Mouse (Mus musculus) hindbrain, postnatal 0 days (tissue): ENCODE data around the gene Arfgef3. TPM values are rescaled to one million over a fixed set of nuclear protein-coding genes. Genes with fewer than 3 reads are reported as not detected.
"Not testable (repeated sequence)": the region's sequence is repeated elsewhere in the genome, so short reads cannot be mapped to it uniquely, and the experiment has no call there.

Experiments
- ATAC-seq: fragments of 200-750 bp; cut with Nextera tagmentation; 2 replicates; pipeline ENCODE4 v1.8.0; 2017; ENCODE audit warnings: mild to moderate bottlenecking, moderate TSS enrichment, moderate library complexity
- DNase-seq: peaks from one replicate; pipeline ENCODE4 v3.0.0-alpha.2; 2015; ENCODE audit warnings: low spot score
- H3K27ac ChIP-seq: fragments of 300-500 bp; sonication (generic); 2 replicates; pipeline ENCODE4 v1.5.1; 2014; ENCODE audit warnings: mild to moderate bottlenecking
- H3K27me3 ChIP-seq: fragments of 300-500 bp; sonication (generic); 2 replicates; pipeline ENCODE4 v1.6.1; 2014; ENCODE audit warnings: low read length, mixed read lengths; ENCODE audit not compliant: insufficient read depth
- H3K36me3 ChIP-seq: fragments of 300-500 bp; sonication (generic); 2 replicates; pipeline ENCODE4 v1.6.1; 2014; ENCODE audit warnings: low read length, mixed read lengths; ENCODE audit not compliant: insufficient read depth
- H3K4me1 ChIP-seq: fragments of 300-500 bp; sonication (generic); 2 replicates; pipeline ENCODE4 v1.6.1; 2014; ENCODE audit warnings: antibody characterized with exemption, low read length, mixed read lengths; ENCODE audit not compliant: insufficient read depth
- H3K4me2 ChIP-seq: fragments of 300-500 bp; sonication (generic); 2 replicates; pipeline ENCODE4 v1.6.1; 2014; ENCODE audit warnings: low read depth, mild to moderate bottlenecking, low read length, moderate library complexity, mixed read lengths
- H3K4me3 ChIP-seq: fragments of 300-500 bp; sonication (generic); 2 replicates; pipeline ENCODE4 v1.5.1; 2014; ENCODE audit warnings: low read length
- H3K9ac ChIP-seq: fragments of 300-500 bp; sonication (generic); replicated peaks from 2 replicates; pipeline ENCODE4 v1.6.1; 2014; ENCODE audit warnings: mild to moderate bottlenecking, low read length, moderate library complexity, mixed read lengths
- H3K9me3 ChIP-seq: fragments of 300-500 bp; sonication (generic); 2 replicates; pipeline ENCODE4 v1.6.1; 2016; ENCODE audit warnings: low read length, mixed read lengths
- CTCF ChIP-seq: IDR thresholded peaks from 2 replicates; pipeline ENCODE4 v1.5.1; 2016; ENCODE audit warnings: antibody characterized with exemption, control low read depth, low read depth
- WGBS: fragments of 180-500 bp; shearing (Covaris S2); extraction: QIAGEN DNeasy Blood & Tissue Kit; methylation state at CpG from one replicate; pipeline ENCODE4 v1.1.7; 2014; 5-methylcytosine and 5-hydroxymethylcytosine counted together
- polyA plus RNA-seq: library from polyadenylated mRNA; unstranded; fragments of >200 nt; fragmentation: Nextera tagmentation; extraction: Ambion mirVana; gene quantifications from 2 replicates; pipeline ENCODE4 v1.2.1, GENCODE M21; 2015
- total RNA-seq: library from RNA; depleted of rRNA; stranded (reverse); fragments of >200 nt; gene quantifications from 2 replicates; pipeline ENCODE4 v1.2.3, GENCODE M21; 2014

Gene Arfgef3
- total and polyA plus RNA-seq, 2 experiments from 2014 or later: 5.6 to 39.0 TPM

GRCm38 (mm10) chr10:18602030-18602429 lies 141.7 kb downstream of the Arfgef3 start:
- H3K4me3 ChIP-seq: no peak overlapping the region
- peak; percentile 86 for TF ChIP-seq CTCF
- no peak overlapping the region for H3K27ac ChIP-seq
- no peaks in the 10 kb centered on the region for H3K27me3 ChIP-seq
- no peaks in the 10 kb centered on the region for H3K36me3 ChIP-seq
- no peaks in the 10 kb centered on the region for H3K4me1 ChIP-seq
- peak; percentile 77 for ATAC-seq
- 19% methylated on average over 4 of the region's 4 CpGs for WGBS
- no peak overlapping the region for H3K9ac ChIP-seq
- no peak overlapping the region for H3K4me2 ChIP-seq
- no peaks in the 10 kb centered on the region for H3K9me3 ChIP-seq
- DNase-seq: peak; percentile 78

- Histone ChIP-seq H3K9me3 (no peaks in the 10 kb centered on the region), H3K36me3 (peaks cover 9% of the 10 kb centered on the region), H3K4me2 (no peak overlapping the region), H3K4me1 (no peaks in the 10 kb centered on the region), H3K27me3 (no peaks in the 10 kb centered on the region), H3K27ac (no peak overlapping the region), H3K9ac (no peak overlapping the region), H3K4me3 (no peak overlapping the region)
- no peak for TF ChIP-seq CTCF
- WGBS: 96% methylated on average over 6 of the region's 6 CpGs
- DNase-seq: no peak
- ATAC-seq: no peak
These were observed 146.1 kb downstream of the Arfgef3 start for GRCm38 (mm10) chr10:18597601-18598000.

GRCm38 (mm10) chr10:18589455-18589854 lies 154.3 kb downstream of the Arfgef3 start:
- DNase-seq (no peak), ATAC-seq (no peak)
- no peak overlapping the region for H3K27ac ChIP-seq
- no peak overlapping the region for H3K9ac ChIP-seq
- no peaks in the 10 kb centered on the region for H3K9me3 ChIP-seq
- H3K4me2 ChIP-seq: no peak overlapping the region
- TF ChIP-seq CTCF: no peak
- H3K27me3 ChIP-seq: no peaks in the 10 kb centered on the region
- no peaks in the 10 kb centered on the region for H3K4me1 ChIP-seq
- H3K36me3 ChIP-seq: peaks cover 5% of the 10 kb centered on the region; the same call in 1 of the 2 replicates
- WGBS: 84% methylated on average over 5 of the region's 5 CpGs
- H3K4me3 ChIP-seq: no peak overlapping the region

- Histone ChIP-seq H3K4me3 (no peak overlapping the region), H3K27me3 (no peaks in the 10 kb centered on the region), H3K4me2 (no peak overlapping the region), H3K4me1 (no peaks in the 10 kb centered on the region), H3K9ac (no peak overlapping the region), H3K27ac (no peak overlapping the region), H3K36me3 (peaks cover 2% of the 10 kb centered on the region; the same call in 1 of the 2 replicates), H3K9me3 (no peaks in the 10 kb centered on the region)
- TF ChIP-seq CTCF: no peak
- WGBS: 12% methylated on average over 7 of the region's 7 CpGs
- no peak for ATAC-seq
- no peak for DNase-seq
These were observed 159.6 kb downstream of the Arfgef3 start for GRCm38 (mm10) chr10:18584188-18584587.

GRCm38 (mm10) chr10:18572581-18572980 lies 171.2 kb downstream of the Arfgef3 start:
- Histone ChIP-seq H3K9me3 (no peaks in the 10 kb centered on the region), H3K27ac (no peak overlapping the region), H3K4me2 (no peak overlapping the region), H3K4me1 (no peaks in the 10 kb centered on the region), H3K4me3 (no peak overlapping the region), H3K9ac (no peak overlapping the region), H3K36me3 (no peaks in the 10 kb centered on the region), H3K27me3 (no peaks in the 10 kb centered on the region)
- ATAC-seq (no peak), DNase-seq (peak; percentile 23)
- peak; percentile 52 for TF ChIP-seq CTCF
- 66% methylated on average over 2 of the region's 2 CpGs for WGBS

GRCm38 (mm10) chr10:18562940-18563339 lies 180.8 kb downstream of the Arfgef3 start:
- no peak overlapping the region for H3K4me3 ChIP-seq
- no peaks in the 10 kb centered on the region for H3K27me3 ChIP-seq
- ATAC-seq (peak; percentile 70; the same call in 1 of the 2 replicates), DNase-seq (peak; percentile 71)
- 9% methylated on average over 4 of the region's 4 CpGs for WGBS
- H3K36me3 ChIP-seq: no peaks in the 10 kb centered on the region
- H3K9ac ChIP-seq: no peak overlapping the region
- TF ChIP-seq CTCF: peak; percentile 76
- no peaks in the 10 kb centered on the region for H3K4me1 ChIP-seq
- H3K27ac ChIP-seq: no peak overlapping the region
- H3K4me2 ChIP-seq: no peak overlapping the region
- H3K9me3 ChIP-seq: no peaks in the 10 kb centered on the region

- Histone ChIP-seq H3K27me3 (no peaks in the 10 kb centered on the region), H3K4me1 (no peaks in the 10 kb centered on the region), H3K27ac (no peak overlapping the region), H3K4me2 (no peak overlapping the region), H3K36me3 (no peaks in the 10 kb centered on the region), H3K9me3 (no peaks in the 10 kb centered on the region), H3K4me3 (no peak overlapping the region), H3K9ac (no peak overlapping the region)
- DNase-seq (no peak), ATAC-seq (no peak)
- 55% methylated on average over 5 of the region's 5 CpGs for WGBS
- TF ChIP-seq CTCF: no peak
These were observed 182.3 kb downstream of the Arfgef3 start for GRCm38 (mm10) chr10:18561445-18561844.

- not testable (repeated sequence) for H3K27ac ChIP-seq, H3K4me2 ChIP-seq
- 89% methylated on average over 9 of the region's 9 CpGs for WGBS
These were observed 184.7 kb downstream of the Arfgef3 start for GRCm38 (mm10) chr10:18559076-18559475.

More at GRCm38 (mm10) chr10:18559076-18559475, 184.7 kb downstream of the Arfgef3 start:
- not testable (repeated sequence) for ATAC-seq, H3K4me3 ChIP-seq, DNase-seq, H3K27me3 ChIP-seq, H3K9me3 ChIP-seq, H3K9ac ChIP-seq, H3K4me1 ChIP-seq, H3K36me3 ChIP-seq
